Mouse (Mus musculus): Measurements from ENCODE around the gene Ogg1.

The Ogg1 gene

GRCm38 (mm10) chr6:113368577-113368976 is 41.8 kb downstream of the Ogg1 start:
- no peak for DNase-seq (ENCODE audit: low read depth, low spot score)

DNA sequence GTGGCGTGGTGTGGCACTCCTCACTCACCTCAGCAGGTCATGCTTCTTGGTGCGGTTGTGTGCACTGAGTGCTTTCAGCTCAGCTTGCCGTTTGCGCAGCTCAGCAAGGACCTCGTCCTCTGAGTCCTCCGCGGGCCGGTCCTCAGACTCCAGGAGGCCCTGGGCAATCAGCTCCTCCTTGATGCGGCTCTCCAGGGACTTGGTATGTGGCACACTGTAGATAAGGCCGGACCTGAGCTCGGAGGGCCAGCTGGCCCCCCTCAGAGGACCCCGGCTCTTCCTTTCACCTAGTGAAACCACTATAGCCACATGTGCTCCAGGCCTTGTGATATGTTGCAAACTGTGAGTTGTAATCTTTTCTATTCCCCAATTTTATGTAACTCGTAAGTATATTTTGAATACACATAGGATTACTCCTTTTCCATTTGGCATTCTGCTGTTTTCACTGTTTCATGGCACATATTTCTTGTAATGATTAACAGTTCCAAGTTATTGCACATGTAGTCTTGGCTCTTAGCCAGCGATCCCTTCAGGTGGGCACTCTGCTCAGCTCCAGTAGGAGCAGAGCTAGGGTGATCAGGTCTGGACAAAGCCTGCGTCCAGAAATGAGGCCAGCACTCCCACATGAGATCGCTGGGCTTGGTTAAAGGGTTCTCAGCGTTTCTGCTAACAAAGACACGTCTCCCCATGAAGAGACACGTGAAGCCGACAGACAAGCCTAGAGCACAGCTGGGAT is 43.6 kb downstream of the Ogg1 start:
- no peak for DNase-seq (ENCODE audit: low read depth, low spot score)

- no peak for DNase-seq (ENCODE audit: low read depth, low spot score)
Measured at GRCm38 (mm10) chr6:113373491-113373890, 46.7 kb downstream of the Ogg1 start.

- DNase-seq (ENCODE audit: low read depth, low spot score): no peak
Measured at GRCm38 (mm10) chr6:113377172-113377495, 50.4 kb downstream of the Ogg1 start.

DNA sequence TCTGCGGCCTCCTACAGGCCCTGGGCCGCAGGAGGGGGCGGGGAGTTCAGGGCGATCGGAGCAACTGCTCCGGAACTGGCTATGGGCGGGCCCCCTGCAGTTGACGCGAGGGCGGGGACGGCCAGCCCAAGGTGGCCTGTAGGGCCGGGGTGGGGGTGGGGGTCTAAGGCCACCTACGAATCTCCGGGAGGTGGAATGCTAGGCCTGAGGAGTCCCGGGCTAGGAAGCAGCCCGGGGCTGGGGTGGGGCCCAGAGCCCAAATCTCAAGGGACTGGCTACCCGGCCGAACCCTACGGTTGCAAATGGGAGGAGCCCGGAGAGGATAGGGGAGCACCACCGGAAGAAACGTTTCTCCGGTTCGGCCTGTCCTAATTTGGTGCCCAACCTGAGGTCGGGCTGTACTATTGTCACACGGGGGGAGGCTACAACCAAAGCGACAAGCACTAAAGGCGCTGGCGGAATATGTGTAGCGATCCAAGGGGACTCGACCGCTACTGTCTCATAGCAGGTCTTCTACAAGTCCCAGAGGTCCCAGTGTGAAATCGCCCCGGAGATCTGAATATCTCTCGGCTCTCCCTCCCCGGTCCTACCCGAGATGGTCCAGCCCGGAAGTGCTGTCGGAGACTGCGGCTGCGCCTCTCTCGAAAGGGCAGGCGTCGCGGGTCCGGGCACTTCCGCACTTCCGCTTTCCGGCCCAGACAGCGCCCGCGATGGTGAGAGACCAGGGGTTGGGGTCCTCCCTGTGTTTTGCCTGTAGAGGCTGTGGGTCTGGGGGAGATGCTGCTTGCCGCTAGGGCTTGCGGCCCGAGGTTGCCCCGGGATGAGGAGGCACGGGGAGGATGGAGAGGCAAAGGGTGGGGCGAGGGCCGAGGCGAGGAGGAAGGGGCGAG is 51.0 kb downstream of the Ogg1 start, which contains the start of the genes Tada3 and Arpc4:
Tada3 (minus strand) TSS at position 388 of the 890 bp plus-strand sequence.
Arpc4 (plus strand) TSS at position 620 of the 890 bp plus-strand sequence.
- peak; percentile 94 for DNase-seq (ENCODE audit: low read depth, low spot score)

GRCm38 (mm10) chr6:113379246-113379645 is 52.5 kb downstream of the Ogg1 start:
- DNase-seq (ENCODE audit: low read depth, low spot score): no peak

DNA sequence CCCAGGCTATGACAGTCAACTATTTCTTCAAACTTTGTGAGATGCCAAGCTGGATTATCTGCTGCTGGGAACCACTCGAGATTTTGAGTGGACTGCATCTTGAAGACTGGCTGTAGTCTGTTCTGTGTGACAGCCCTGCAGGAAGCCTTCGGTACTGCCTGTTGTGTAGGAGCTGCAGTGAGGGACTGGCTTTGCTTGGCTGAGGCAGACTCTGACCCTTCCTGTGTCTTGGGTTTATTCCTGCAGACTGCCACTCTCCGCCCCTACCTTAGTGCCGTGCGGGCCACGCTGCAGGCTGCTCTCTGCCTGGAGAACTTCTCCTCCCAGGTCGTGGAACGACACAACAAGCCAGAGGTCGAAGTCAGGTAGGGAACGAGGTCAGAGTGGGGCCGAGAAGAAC is 53.7 kb downstream of the Ogg1 start:
- no peak for DNase-seq (ENCODE audit: low read depth, low spot score)

DNA sequence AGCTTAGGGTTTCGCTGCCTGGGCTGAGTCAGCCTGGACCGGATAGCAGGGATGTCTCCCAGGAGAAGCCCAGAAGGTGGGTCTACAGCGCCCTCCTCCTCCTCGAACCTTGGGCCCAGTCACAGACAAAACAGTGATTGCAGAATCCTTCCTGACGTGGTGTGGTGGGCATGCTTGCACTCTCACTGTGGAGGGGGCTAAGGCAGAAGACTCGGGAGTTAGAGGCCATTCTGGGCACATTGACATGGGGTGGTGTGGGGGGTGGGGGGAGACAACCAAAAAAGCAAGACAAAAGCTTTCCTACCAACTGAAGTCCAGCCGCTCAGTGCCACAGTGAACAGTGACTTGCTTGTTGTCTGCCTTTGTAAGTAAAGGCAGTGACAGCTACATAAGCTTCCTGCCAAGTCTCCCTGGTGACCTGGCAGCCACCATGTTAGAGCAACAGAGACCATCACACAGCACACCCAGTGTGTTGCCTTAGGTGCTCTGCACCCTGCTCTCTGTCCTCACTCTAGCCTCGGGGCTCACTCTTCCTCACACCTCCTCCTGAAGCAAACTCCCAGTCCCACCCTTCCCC is 57.7 kb downstream of the Ogg1 start:
- DNase-seq (ENCODE audit: low read depth, low spot score): no peak
